Mouse (Mus musculus) CD4-positive, CD25-positive, alpha-beta regulatory T cell (primary cell): ENCODE data around the gene Edc3. TPM values are rescaled to one million over a fixed set of nuclear protein-coding genes. Genes with fewer than 3 reads are reported as not detected.

Experiments used
- polyA plus RNA-seq: library from polyadenylated mRNA; unstranded; fragments of 100-300 nt; shearing (Covaris generic); gene quantifications from one replicate; pipeline ENCODE4 v1.2.1, GENCODE M21; 2017

Gene Edc3
- polyA plus RNA-seq = 41.3 TPM

GRCm38 (mm10) chr9:57708068-57708719, at the start of gene Edc3:
TSS of gene Edc3 (plus strand) at chr9:57708540.

GRCm38 (mm10) chr9:57683520-57683919, 24.8 kb upstream of the Edc3 start, which contains the start of gene Cyp1a2:
TSS of gene Cyp1a2 (minus strand) at chr9:57683703.

GRCm38 (mm10) chr9:57687751-57688150, 20.6 kb upstream of the Edc3 start, which contains the start of gene Cyp1a1:
TSS of gene Cyp1a1 (plus strand) at chr9:57687928.

GRCm38 (mm10) chr9:57765364-57766351, 57.3 kb downstream of the Edc3 start, which contains the start of gene Clk3:
TSS of gene Clk3 (minus strand) at chr9:57765860.

Other genes starting within 250 kb of the Edc3 start
- 0.18 TPM for gene Scamp5, start 240.5 kb upstream of the Edc3 start, polyA plus RNA-seq
- 0.34 TPM for gene Rpp25, start 204.5 kb upstream of the Edc3 start, polyA plus RNA-seq
- 325 TPM for gene Cox5a, start 187.3 kb upstream of the Edc3 start, polyA plus RNA-seq
- 22.4 TPM for gene Fam219b, start 171.0 kb upstream of the Edc3 start, polyA plus RNA-seq
- 15.2 TPM for gene Mpi, start 155.8 kb upstream of the Edc3 start, polyA plus RNA-seq
- gene Scamp2, start 147.6 kb upstream of the Edc3 start, polyA plus RNA-seq = 97.7 TPM
- gene Ulk3, start 119.1 kb upstream of the Edc3 start, polyA plus RNA-seq = 97.1 TPM
- not detected for gene Cplx3, start 102.3 kb upstream of the Edc3 start, polyA plus RNA-seq
- 0.19 TPM for gene Lman1l, start 87.8 kb upstream of the Edc3 start, polyA plus RNA-seq
- 187 TPM for gene Csk, start 54.9 kb upstream of the Edc3 start, polyA plus RNA-seq
- not detected for gene Cyp1a2, start 24.8 kb upstream of the Edc3 start, polyA plus RNA-seq
- gene Cyp1a1, start 20.6 kb upstream of the Edc3 start, polyA plus RNA-seq = 0.11 TPM
- gene Clk3, start 57.3 kb downstream of the Edc3 start, polyA plus RNA-seq = 163 TPM
- gene Arid3b, start 128.3 kb downstream of the Edc3 start, polyA plus RNA-seq = 51.5 TPM
- gene Ubl7, start 202.4 kb downstream of the Edc3 start, polyA plus RNA-seq = 104 TPM
- gene Sema7a, start 231.6 kb downstream of the Edc3 start, polyA plus RNA-seq = 0.43 TPM